Mouse (Mus musculus) ES-E14 (cell line): ENCODE measurements around the gene Gm12830. TPM values are rescaled to one million over a fixed set of nuclear protein-coding genes. Genes with fewer than 3 reads are reported as not detected.

Source experiments
- DNase-seq: peaks from one replicate; pipeline ENCODE4 v3.0.0-alpha.2; 2013; ENCODE audit warnings: low read depth, low spot score
- H3K27ac ChIP-seq: 2 replicates; pipeline ENCODE4 v1.5.1; 2012; ENCODE audit warnings: low read depth, mild to moderate bottlenecking, low read length, moderate library complexity, mixed read lengths; ENCODE audit not compliant: poor library complexity, insufficient read depth, severe bottlenecking
- H3K36me3 ChIP-seq: 2 replicates; pipeline ENCODE4 v1.6.1; 2012; ENCODE audit warnings: mild to moderate bottlenecking, low read length, moderate library complexity, mixed read lengths; ENCODE audit not compliant: control insufficient read depth, poor library complexity, insufficient read depth, severe bottlenecking
- H3K4me1 ChIP-seq, 2 experiments: fragments of 150-350 bp in 1 of 2; sonication (generic) in 1 of 2; 2 replicates each; pipeline ENCODE4 v1.6.1; 2012; ENCODE audit warnings: low read length in 2 of 2, mild to moderate bottlenecking in 1 of 2, mixed read lengths in 1 of 2; ENCODE audit not compliant: control insufficient read depth in 2 of 2, insufficient read depth in 2 of 2, poor library complexity in 1 of 2
- H3K4me3 ChIP-seq, 2 experiments: fragments of 150-350 bp in 1 of 2; sonication (generic) in 1 of 2; 2 replicates each; pipeline ENCODE4 v1.5.1; 2012; ENCODE audit warnings: low read length in 2 of 2, low read depth in 1 of 2, mild to moderate bottlenecking in 1 of 2, mixed read lengths in 1 of 2; ENCODE audit not compliant: insufficient read depth in 1 of 2, poor library complexity in 1 of 2, severe bottlenecking in 1 of 2
- H3K9ac ChIP-seq: 2 replicates; pipeline ENCODE4 v1.6.1; 2012; ENCODE audit warnings: low read depth, mild to moderate bottlenecking, low read length, mixed read lengths; ENCODE audit not compliant: poor library complexity, insufficient read depth, severe bottlenecking
- H3K9me3 ChIP-seq: fragments of 150-350 bp; sonication (generic); 2 replicates; pipeline ENCODE4 v1.6.1; 2012; ENCODE audit warnings: low read depth, mild to moderate bottlenecking, low read length; ENCODE audit not compliant: control insufficient read depth, insufficient read depth
- CHD2 ChIP-seq: IDR thresholded peaks from 2 replicates; pipeline ENCODE4 v1.6.1; 2014; ENCODE audit warnings: mild to moderate bottlenecking, low read depth, low read length, inconsistent platforms
- HCFC1 ChIP-seq: IDR thresholded peaks from 2 replicates; pipeline ENCODE4 v1.6.1; 2012; ENCODE audit warnings: low read length, inconsistent platforms, borderline replicate concordance; ENCODE audit not compliant: insufficient read depth
- MAFK ChIP-seq: IDR thresholded peaks from 2 replicates; pipeline ENCODE4 v1.6.1; 2014; ENCODE audit warnings: mild to moderate bottlenecking, low read depth, low read length, inconsistent platforms; ENCODE audit not compliant: insufficient read depth
- ZC3H11A ChIP-seq: IDR thresholded peaks from 2 replicates; pipeline ENCODE4 v1.6.1; 2012; ENCODE audit warnings: low read depth, mild to moderate bottlenecking, inconsistent platforms, low read length, borderline replicate concordance
- ZNF384 ChIP-seq: IDR thresholded peaks from 2 replicates; pipeline ENCODE4 v1.6.1; 2012; ENCODE audit warnings: low read depth, low read length, inconsistent platforms
- in situ Hi-C, 2 experiments: fragments of 600-800 bp; cut with MboI; formaldehyde crosslinking; loops; one replicate each; pipeline ENCODE4 v1.15.1; 2025; ENCODE audit warnings: low sequenced_read_pairs in 2 of 2, inconsistent platforms in 1 of 2; ENCODE audit not compliant: unreplicated experiment in 2 of 2
- total RNA-seq: library from RNA; depleted of rRNA; stranded (reverse); fragments of 300-350 nt; gene quantifications from 2 replicates; pipeline ENCODE4 v1.2.3, GENCODE M21; 2012

Gm12830 gene
- total RNA-seq, 1 experiment = not detected

DNA sequence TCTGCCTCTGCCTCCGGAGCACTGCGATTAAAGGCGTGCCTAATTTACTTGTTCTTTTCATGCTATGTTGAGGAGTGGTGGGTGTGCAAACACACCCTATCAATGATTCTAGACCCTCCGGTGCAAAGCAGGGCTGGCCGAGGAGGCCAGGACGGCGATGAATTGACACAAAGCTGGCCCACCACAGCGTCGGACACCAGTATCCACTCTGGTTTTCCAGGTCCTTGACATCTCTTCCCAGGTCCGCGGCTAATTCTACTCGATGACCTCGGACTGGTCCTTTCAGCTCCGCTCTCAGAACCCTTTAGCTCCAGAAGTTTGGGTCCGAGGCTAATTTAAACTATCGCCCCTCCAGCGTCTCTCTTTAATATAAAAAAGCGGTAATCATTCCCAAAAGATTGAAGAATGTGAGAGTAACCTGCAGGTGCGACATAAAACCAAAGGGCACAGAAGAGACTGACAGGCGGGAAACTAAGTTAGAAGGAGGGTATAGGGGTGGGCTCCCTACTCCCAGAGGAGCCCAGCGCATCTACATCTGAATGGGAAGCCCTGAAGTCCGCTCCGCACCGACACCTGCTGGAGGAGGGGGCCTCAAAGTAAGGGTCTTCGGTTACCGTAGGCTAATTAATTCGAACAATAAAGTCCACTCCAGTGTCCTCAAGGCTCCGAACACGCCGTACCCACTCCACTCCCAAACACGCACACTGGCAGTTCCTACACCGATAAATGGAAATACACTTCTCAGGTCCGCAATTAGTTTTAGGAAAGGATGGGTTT is 79.5 kb downstream of the Gm12830 start:
- in situ Hi-C loops = loop anchor here (10.0 to 25.0 kb wide), 4 partner anchors 239 to 1036 kb away; partner anchors contain the start of genes Dmbx1 (in 2 of the 2) and Trabd2b (in 1 of the 2)
- H3K36me3 ChIP-seq = no peaks in the 10 kb centered on the region
- H3K4me1 ChIP-seq = peaks cover 0 to 5% of the 10 kb centered on the region in 2 experiments; a peak in 2 of 4 replicates
- H3K9me3 ChIP-seq = no peaks in the 10 kb centered on the region
- H3K27ac ChIP-seq = no peak overlapping the region
- no peak overlapping the region for H3K4me3 ChIP-seq
- TF ChIP-seq HCFC1 (no peak), ZNF384 (no peak), ZC3H11A (no peak), MAFK (no peak), CHD2 (no peak)
- H3K9ac ChIP-seq = no peak overlapping the region
- DNase-seq = no peak

DNA sequence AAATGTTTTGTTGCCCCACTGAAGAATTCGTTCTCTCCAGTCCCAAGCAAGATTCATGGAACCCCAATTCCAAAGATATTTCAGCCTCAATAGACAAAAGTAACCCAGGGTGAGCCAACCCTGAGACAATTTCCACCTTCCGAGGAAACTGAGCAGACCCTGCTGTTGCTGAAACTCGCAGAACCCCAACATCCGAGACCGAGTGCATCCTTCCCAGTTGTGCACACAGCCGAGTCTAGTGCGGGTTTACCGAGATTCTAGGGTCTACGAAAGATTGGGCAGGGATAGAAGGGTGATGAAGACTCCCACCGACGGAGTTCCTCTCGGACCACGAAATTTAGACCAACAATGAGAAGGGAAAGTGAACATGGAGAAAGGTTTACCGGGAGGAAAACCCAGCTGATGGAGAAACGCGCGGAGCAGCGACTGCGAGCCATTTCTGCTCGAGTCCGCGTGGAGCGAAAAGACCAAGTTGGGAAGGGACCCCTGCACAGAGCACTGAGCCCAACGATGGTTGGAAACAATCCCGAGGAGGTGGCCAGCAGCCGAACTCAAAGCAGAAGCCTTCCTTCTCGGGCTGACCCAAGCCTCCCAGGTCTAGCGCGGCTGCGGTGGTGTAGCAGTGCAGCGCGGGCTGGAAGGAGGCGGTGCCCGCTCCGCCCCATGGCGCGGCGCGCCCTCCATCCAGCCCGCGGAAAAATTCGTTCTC is 80.3 kb downstream of the Gm12830 start:
- in situ Hi-C loops = loop anchor here (10.0 to 25.0 kb wide), 4 partner anchors 239 to 1036 kb away; partner anchors contain the start of genes Dmbx1 (in 2 of the 2) and Trabd2b (in 1 of the 2)
- H3K9ac ChIP-seq = no peak overlapping the region
- H3K4me3 ChIP-seq = peak overlapping the region in 1 of 2 experiments; percentile 10; a peak in 2 of 4 replicates
- H3K27ac ChIP-seq = no peak overlapping the region
- no peak for DNase-seq
- no peaks in the 10 kb centered on the region for H3K36me3 ChIP-seq
- no peak for TF ChIP-seq MAFK
- TF ChIP-seq CHD2 = no peak
- TF ChIP-seq HCFC1 = no peak
- no peak for TF ChIP-seq ZC3H11A
- no peak for TF ChIP-seq ZNF384
- no peaks in the 10 kb centered on the region for H3K9me3 ChIP-seq
- H3K4me1 ChIP-seq = peaks cover 0 to 5% of the 10 kb centered on the region in 2 experiments; a peak in 2 of 4 replicates

DNA sequence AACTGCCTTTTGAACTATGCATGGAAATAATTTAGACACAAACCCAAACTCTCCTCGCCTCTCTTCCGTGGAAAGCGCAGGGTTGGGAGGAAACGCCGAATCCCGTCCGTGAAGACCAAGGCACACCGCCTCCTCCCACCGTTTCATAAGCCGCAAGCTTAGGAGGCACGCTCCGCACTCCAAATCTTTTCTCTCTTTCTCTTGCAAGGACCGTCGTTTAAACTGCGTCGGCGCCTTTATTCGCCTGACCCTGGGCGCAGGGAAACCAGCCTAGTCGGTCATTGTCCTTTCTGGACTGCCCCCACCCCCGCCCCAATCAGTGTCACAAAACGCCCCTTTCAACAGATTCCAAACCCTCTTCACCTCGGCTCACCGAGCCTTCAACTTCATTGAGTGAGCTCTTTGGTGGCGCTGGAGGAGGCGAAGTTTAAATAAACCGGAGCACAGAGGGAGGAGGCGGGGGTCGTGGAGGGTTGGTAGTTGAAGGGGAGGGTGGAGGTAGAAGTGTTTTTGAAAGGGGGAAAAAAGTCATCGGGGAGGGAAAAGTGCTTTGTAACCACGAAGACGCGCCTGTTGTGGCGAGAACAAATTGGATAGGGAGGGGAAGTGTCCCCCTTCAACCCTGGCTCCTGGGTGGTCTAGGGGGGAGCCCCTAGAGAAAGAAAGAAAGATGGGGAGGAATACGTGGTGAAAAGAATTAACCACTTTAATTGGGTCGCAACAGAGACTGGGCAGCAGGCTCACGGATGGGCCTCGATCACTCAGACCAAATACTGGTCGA is 81.3 kb downstream of the Gm12830 start:
- Histone ChIP-seq H3K4me1 (peaks cover 0 to 5% of the 10 kb centered on the region in 2 experiments; a peak in 2 of 4 replicates), H3K9ac (no peak overlapping the region), H3K27ac (no peak overlapping the region), H3K4me3 (no peak overlapping the region; a peak in 1 of 4 replicates), H3K36me3 (no peaks in the 10 kb centered on the region), H3K9me3 (no peaks in the 10 kb centered on the region)
- TF ChIP-seq ZC3H11A = no peak
- no peak for TF ChIP-seq HCFC1
- TF ChIP-seq CHD2 = no peak
- TF ChIP-seq ZNF384 = no peak
- TF ChIP-seq MAFK = no peak
- in situ Hi-C loops = loop anchor here (10.0 to 25.0 kb wide), 4 partner anchors 241 to 1034 kb away; partner anchors contain the start of genes Dmbx1 (in 2 of the 2) and Trabd2b (in 1 of the 2)
- DNase-seq = no peak

DNA sequence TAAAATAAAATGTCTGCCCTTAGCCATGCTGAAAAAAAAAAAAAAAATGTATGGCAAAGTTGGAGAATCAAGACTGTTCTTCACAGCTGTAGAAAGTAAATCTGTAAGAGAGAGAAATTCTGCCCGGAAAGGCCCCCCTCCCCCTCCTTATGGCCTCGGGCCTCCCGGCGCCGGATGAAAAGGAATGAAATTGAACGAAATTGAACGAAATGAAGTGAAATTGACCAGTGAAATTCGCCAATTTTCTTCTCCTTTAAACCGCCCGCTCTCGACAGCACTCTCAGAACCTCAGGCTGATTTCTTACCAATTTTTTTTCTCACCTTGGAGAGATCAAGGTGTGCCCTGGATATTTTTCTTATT is 81.9 kb downstream of the Gm12830 start:
- H3K4me3 ChIP-seq = no peak overlapping the region
- no peak overlapping the region for H3K27ac ChIP-seq
- DNase-seq = no peak

More for the DNA sequence above, 81.9 kb downstream of the Gm12830 start:
- Histone ChIP-seq H3K36me3 (no peaks in the 10 kb centered on the region), H3K9ac (no peak overlapping the region), H3K4me1 (peaks cover 0 to 5% of the 10 kb centered on the region in 2 experiments; a peak in 2 of 4 replicates), H3K9me3 (no peaks in the 10 kb centered on the region)
- TF ChIP-seq CHD2 (no peak), ZNF384 (0 out of 2 replicates have a peak, but pooled peaks have one; percentile 27)
- in situ Hi-C loops = loop anchor here (10.0 to 25.0 kb wide), 4 partner anchors 241 to 1034 kb away; partner anchors contain the start of genes Dmbx1 (in 2 of the 2) and Trabd2b (in 1 of the 2)
